ENCODE assay signal across 8 mouse cellular contexts in the genomic region with DNA sequence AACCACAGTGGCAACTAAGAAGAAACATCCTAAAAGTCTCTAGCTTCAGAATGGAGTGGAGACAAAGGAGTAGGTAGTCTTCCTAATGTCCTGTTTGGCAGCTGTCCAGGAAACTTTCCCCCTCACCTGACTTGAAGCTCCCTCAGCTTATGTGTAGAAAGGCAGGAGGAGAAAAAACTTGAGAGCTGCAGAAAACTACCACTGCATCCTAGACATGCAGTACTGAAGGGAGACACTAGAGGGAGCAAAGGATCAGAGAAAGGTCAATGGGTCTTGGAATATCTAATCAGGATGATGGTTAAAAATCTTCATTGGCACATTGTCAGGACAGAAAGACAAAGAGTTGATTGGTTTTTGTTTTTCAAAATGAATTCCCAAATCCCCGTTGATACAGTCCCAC. TPM values are rescaled to one million over a fixed set of nuclear protein-coding genes. Genes with fewer than 3 reads are reported as not detected.
DNase-seq lines count a peak whose midpoint lies in the region; ATAC-seq and TF ChIP-seq lines count a peak whose summit lies in the region.

No protein-coding gene starts in this region.

- H3K9me3 ChIP-seq in hindbrain, embryonic 16.5 days (ENCODE audit: control insufficient read depth, low read length) = no peaks in the 10 kb centered on the region
- no peaks in the 10 kb centered on the region for H3K9me3 ChIP-seq in hindbrain, embryonic 12.5 days (replicated peaks)
- no peaks in the 10 kb centered on the region for H3K9me3 ChIP-seq in CH12.LX (replicated peaks; ENCODE audit: low read length)
- no peaks in the 10 kb centered on the region for H3K9me3 ChIP-seq in hindbrain, postnatal 0 days (ENCODE audit: low read length)

- no peak overlapping the region for H3K9ac ChIP-seq in hindbrain, embryonic 16.5 days (ENCODE audit: low read depth, low read length)
- no peak overlapping the region for H3K9ac ChIP-seq in hindbrain, embryonic 12.5 days
- H3K9ac ChIP-seq in CH12.LX (ENCODE audit: insufficient read depth, low read depth) = no peak overlapping the region
- H3K9ac ChIP-seq in hindbrain, postnatal 0 days (replicated peaks; ENCODE audit: low read length) = no peak overlapping the region

- no peak overlapping the region for H3K27ac ChIP-seq in hindbrain, embryonic 16.5 days (ENCODE audit: low read depth, low read length)
- no peak overlapping the region for H3K27ac ChIP-seq in hindbrain, embryonic 12.5 days
- no peak overlapping the region for H3K27ac ChIP-seq in CH12.LX (ENCODE audit: insufficient read depth, low read depth)
- H3K27ac ChIP-seq in hindbrain, postnatal 0 days = no peak overlapping the region

- peak; percentile 65 for DNase-seq in 3T3-L1 (ENCODE audit: low read depth, low spot score)
- peak; percentile 43 for DNase-seq in CH12.LX (ENCODE audit: extremely low read depth)
- DNase-seq in cerebellum, adult 18-20 months = peak; percentile 55 to 67
- peak; percentile 56 for DNase-seq in hindbrain, postnatal 0 days (ENCODE audit: low spot score)
- DNase-seq in naive thymus-derived CD4-positive, alpha-beta T cell, adult 2 months (ENCODE audit: low read depth) = peak; percentile 67
- no peak for DNase-seq in ovary, postnatal 10 days (ENCODE audit: low spot score)

- 14% methylated on average over 1 of the region's 1 CpGs for WGBS in hindbrain, embryonic 16.5 days
- 20% methylated on average over 1 of the region's 1 CpGs for WGBS in hindbrain, embryonic 12.5 days
- WGBS in hindbrain, postnatal 0 days = 13% methylated on average over 1 of the region's 1 CpGs

- no peaks in the 10 kb centered on the region for H3K79me2 ChIP-seq in CH12.LX (replicated peaks; ENCODE audit: control insufficient read depth, extremely low read depth, insufficient read depth, poor library complexity, severe bottlenecking)

- H3K27me3 ChIP-seq in hindbrain, embryonic 16.5 days (replicated peaks; ENCODE audit: control insufficient read depth, insufficient read depth, low read length) = no peaks in the 10 kb centered on the region
- H3K27me3 ChIP-seq in hindbrain, embryonic 12.5 days = no peaks in the 10 kb centered on the region
- no peaks in the 10 kb centered on the region for H3K27me3 ChIP-seq in CH12.LX (replicated peaks)
- no peaks in the 10 kb centered on the region for H3K27me3 ChIP-seq in hindbrain, postnatal 0 days (ENCODE audit: insufficient read depth, low read length)

- peak; percentile 68 for TF ChIP-seq RAD21 in CH12.LX (IDR thresholded peaks at IDR 0.05; ENCODE audit: low read depth, low read length)

- no peaks in the 10 kb centered on the region for H3K4me1 ChIP-seq in hindbrain, embryonic 16.5 days (ENCODE audit: control insufficient read depth, insufficient read depth, low read depth, low read length)
- no peaks in the 10 kb centered on the region for H3K4me1 ChIP-seq in hindbrain, embryonic 12.5 days
- no peaks in the 10 kb centered on the region for H3K4me1 ChIP-seq in CH12.LX (ENCODE audit: control insufficient read depth in 1 of 2, insufficient read depth in 2 of 2)
- no peaks in the 10 kb centered on the region for H3K4me1 ChIP-seq in hindbrain, postnatal 0 days (ENCODE audit: insufficient read depth, low read length)

- H3K4me2 ChIP-seq in hindbrain, embryonic 16.5 days (ENCODE audit: low read length) = no peak overlapping the region
- no peak overlapping the region for H3K4me2 ChIP-seq in hindbrain, embryonic 12.5 days (replicated peaks)
- H3K4me2 ChIP-seq in CH12.LX (ENCODE audit: insufficient read depth, low read depth, poor library complexity, severe bottlenecking) = no peak overlapping the region; the same call in 1 of the 2 replicates
- no peak overlapping the region for H3K4me2 ChIP-seq in hindbrain, postnatal 0 days (ENCODE audit: low read depth, low read length)

- TF ChIP-seq POLR2A in CH12.LX (IDR thresholded peaks at IDR 0.05; ENCODE audit: low read depth, low read length) = no peak

- peak; percentile 60 to 76 for TF ChIP-seq CTCF in CH12.LX (conservative IDR thresholded peaks at IDR 0.05 in 1 of 2, IDR thresholded peaks at IDR 0.05 in 1 of 2; ENCODE audit: low read depth in 2 of 2, low read length in 2 of 2)
- TF ChIP-seq CTCF in hindbrain, postnatal 0 days (IDR thresholded peaks at IDR 0.05; ENCODE audit: low read depth) = peak; percentile 80

- no peak for TF ChIP-seq EP300 in CH12.LX (IDR thresholded peaks at IDR 0.05; ENCODE audit: low read length)

- H3K36me3 ChIP-seq in hindbrain, embryonic 16.5 days (ENCODE audit: control insufficient read depth, insufficient read depth, low read length) = no peaks in the 10 kb centered on the region
- H3K36me3 ChIP-seq in hindbrain, embryonic 12.5 days = no peaks in the 10 kb centered on the region
- H3K36me3 ChIP-seq in CH12.LX (replicated peaks in 1 of 2; ENCODE audit: control insufficient read depth in 1 of 2, insufficient read depth in 1 of 2, low read length in 1 of 2) = no peaks in the 10 kb centered on the region
- no peaks in the 10 kb centered on the region for H3K36me3 ChIP-seq in hindbrain, postnatal 0 days (ENCODE audit: insufficient read depth, low read length)

- peak; percentile 60 for ATAC-seq in hindbrain, embryonic 16.5 days
- ATAC-seq in hindbrain, embryonic 12.5 days (ENCODE audit: low FRiP score) = no peak
- no peak for ATAC-seq in hindbrain, postnatal 0 days

- no peak overlapping the region for H3K4me3 ChIP-seq in hindbrain, embryonic 16.5 days (ENCODE audit: low read length)
- no peak overlapping the region for H3K4me3 ChIP-seq in hindbrain, embryonic 12.5 days
- no peak overlapping the region for H3K4me3 ChIP-seq in CH12.LX (replicated peaks in 1 of 3; ENCODE audit: low read depth in 2 of 3, low read length in 2 of 3, poor library complexity in 1 of 3)
- H3K4me3 ChIP-seq in hindbrain, postnatal 0 days (ENCODE audit: low read length) = no peak overlapping the region

- in situ Hi-C loops in CH12.LX (cut with MboI; ENCODE audit: low pct_ligation_motif_present, low pct_unique_long_range_greater_than_20kb, low sequenced_read_pairs) = loop anchor here (10.0 to 25.0 kb wide), 2 partner anchors 143 to 159 kb away; no protein-coding TSS in a partner anchor

- dilution Hi-C loops in CH12.LX (cut with MboI; ENCODE audit: extremely low pct_ligation_motif_present, extremely low pct_unique_long_range_greater_than_20kb, low sequenced_read_pairs) = no loop called here

TF ChIP-seq in CH12.LX, 34 proteins besides CTCF, POLR2A, EP300 and RAD21:
- TF ChIP-seq SMC3 (IDR thresholded peaks at IDR 0.05; ENCODE audit: low read depth, low read length) (peak; percentile 75), USF2 (conservative IDR thresholded peaks at IDR 0.05; ENCODE audit: low read depth, low read length) (no peak)

RNA-seq across cellular contexts. Expression of gene Bhlhb9, which starts 8.4 kb away (rescaled TPM):
- polyA plus RNA-seq in hindbrain, embryonic 16.5 days (2015; fragmentation: Nextera tagmentation; extraction: Ambion mirVana) = 114 and 120 TPM in 2 replicates
- polyA plus RNA-seq in hindbrain, embryonic 12.5 days (2016; fragmentation: Nextera tagmentation; extraction: Ambion mirVana) = 90.7 and 92.7 TPM in 2 replicates
- 13.8 and 17.1 TPM in 2 replicates for total RNA-seq in CH12.LX (2012; rRNA removed)
- total RNA-seq in CH12.LX (2014; rRNA removed) = 24.7 and 25.6 TPM in 2 replicates
- polyA plus RNA-seq in CH12.LX (2012; ENCODE audit: insufficient read length, low read depth) = 27.9 and 29.3 TPM in 2 replicates
- 47.6 and 65.9 TPM in 2 replicates for total RNA-seq in hindbrain, postnatal 0 days (2014; rRNA removed)
- polyA plus RNA-seq in hindbrain, postnatal 0 days (2015; fragmentation: Nextera tagmentation; extraction: Ambion mirVana) = 96.4 and 98.2 TPM in 2 replicates

RNA-seq across cellular contexts. Expression of gene Gprasp2, which starts 33.1 kb away (rescaled TPM):
- polyA plus RNA-seq in hindbrain, embryonic 16.5 days (2015; fragmentation: Nextera tagmentation; extraction: Ambion mirVana) = 238 and 242 TPM in 2 replicates
- polyA plus RNA-seq in hindbrain, embryonic 12.5 days (2016; fragmentation: Nextera tagmentation; extraction: Ambion mirVana) = 93.9 and 97.4 TPM in 2 replicates
- total RNA-seq in CH12.LX (2012; rRNA removed) (0.08 TPM in 2 replicates), CH12.LX (2014; rRNA removed) (not detected in 2 replicates)
- polyA plus RNA-seq in CH12.LX (2012; ENCODE audit: insufficient read length, low read depth) = 0.40 TPM in 1 of 2 replicates, not detected in the other
- 201 and 270 TPM in 2 replicates for total RNA-seq in hindbrain, postnatal 0 days (2014; rRNA removed)
- 239 and 245 TPM in 2 replicates for polyA plus RNA-seq in hindbrain, postnatal 0 days (2015; fragmentation: Nextera tagmentation; extraction: Ambion mirVana)

Comparison
In these comparisons a context has a peak if more than half of its experiments do, and no peak if none do; other contexts are left out.
1. RNA of gene Gprasp2, which starts 33.1 kb away (polyA plus RNA-seq): 239 to 245 TPM in hindbrain, postnatal 0 days, 238 to 242 TPM in hindbrain, embryonic 16.5 days and 93.9 to 97.4 TPM in hindbrain, embryonic 12.5 days; 0.40 TPM in CH12.LX; every median in the first group is over 10 times any median in the second.